Mouse (Mus musculus): ENCODE data around the gene Nup214.

The Nup214 gene

GRCm38 (mm10) chr2:31974141-31974808, at the start of gene Nup214:
Gene Nup214, plus strand, starts transcription at chr2:31974436.
- peak; percentile 99 for DNase-seq (ENCODE audit: low spot score)

- no peak for DNase-seq (ENCODE audit: low spot score)
Measured at GRCm38 (mm10) chr2:31924811-31925210, 49.4 kb upstream of the Nup214 start.

GRCm38 (mm10) chr2:31925936-31926335, 48.3 kb upstream of the Nup214 start:
- DNase-seq (ENCODE audit: low spot score) = no peak

- no peak for DNase-seq (ENCODE audit: low spot score)
Measured at GRCm38 (mm10) chr2:31929664-31930063, 44.6 kb upstream of the Nup214 start.

GRCm38 (mm10) chr2:31934551-31934950, 39.7 kb upstream of the Nup214 start:
- DNase-seq (ENCODE audit: low spot score) = peak; percentile 39

GRCm38 (mm10) chr2:31935054-31935453, 39.2 kb upstream of the Nup214 start:
- no peak for DNase-seq (ENCODE audit: low spot score)

- DNase-seq (ENCODE audit: low spot score) = no peak
Measured at GRCm38 (mm10) chr2:31938298-31938697, 35.9 kb upstream of the Nup214 start.

GRCm38 (mm10) chr2:31943011-31943410, 31.2 kb upstream of the Nup214 start:
- no peak for DNase-seq (ENCODE audit: low spot score)

GRCm38 (mm10) chr2:31945580-31945979, 28.7 kb upstream of the Nup214 start:
- DNase-seq (ENCODE audit: low spot score) = no peak

- no peak for DNase-seq (ENCODE audit: low spot score)
Measured at GRCm38 (mm10) chr2:31948392-31948791, 25.8 kb upstream of the Nup214 start.

- DNase-seq (ENCODE audit: low spot score) = no peak
Measured at GRCm38 (mm10) chr2:31948801-31949200, 25.4 kb upstream of the Nup214 start.

GRCm38 (mm10) chr2:31950058-31950871, 24.0 kb upstream of the Nup214 start, which contains the start of gene Aif1l:
Gene Aif1l, plus strand, starts transcription at chr2:31950139.
- DNase-seq (ENCODE audit: low spot score) = peak; percentile 82

GRCm38 (mm10) chr2:31950966-31951365, 23.3 kb upstream of the Nup214 start:
- DNase-seq (ENCODE audit: low spot score) = no peak

- no peak for DNase-seq (ENCODE audit: low spot score)
Measured at GRCm38 (mm10) chr2:31952236-31952635, 22.0 kb upstream of the Nup214 start.

GRCm38 (mm10) chr2:31952725-31953124, 21.5 kb upstream of the Nup214 start:
- no peak for DNase-seq (ENCODE audit: low spot score)

- DNase-seq (ENCODE audit: low spot score) = no peak
Measured at GRCm38 (mm10) chr2:31953687-31954086, 20.5 kb upstream of the Nup214 start.

- DNase-seq (ENCODE audit: low spot score) = no peak
Measured at GRCm38 (mm10) chr2:31954779-31955181, 19.5 kb upstream of the Nup214 start.

- DNase-seq (ENCODE audit: low spot score) = no peak
Measured at GRCm38 (mm10) chr2:31955686-31956085, 18.6 kb upstream of the Nup214 start.

GRCm38 (mm10) chr2:31957211-31957610, 17.0 kb upstream of the Nup214 start:
- DNase-seq (ENCODE audit: low spot score) = no peak

- peak; percentile 33 for DNase-seq (ENCODE audit: low spot score)
Measured at GRCm38 (mm10) chr2:31960986-31961385, 13.2 kb upstream of the Nup214 start.

- no peak for DNase-seq (ENCODE audit: low spot score)
Measured at GRCm38 (mm10) chr2:31961791-31962222, 12.4 kb upstream of the Nup214 start.

- DNase-seq (ENCODE audit: low spot score) = no peak
Measured at GRCm38 (mm10) chr2:31962501-31963224, 11.6 kb upstream of the Nup214 start.

- DNase-seq (ENCODE audit: low spot score) = no peak
Measured at GRCm38 (mm10) chr2:31963491-31963890, 10.7 kb upstream of the Nup214 start.

Measured in retina, embryonic 14.5 days (tissue).